Mouse (Mus musculus): ENCODE data around the gene D16Ertd472e. TPM values are rescaled to one million over a fixed set of nuclear protein-coding genes. Genes with fewer than 3 reads are reported as not detected.

Gene D16Ertd472e
- total RNA-seq, 2 experiments from 2014 or later: 26.8 to 58.5 TPM

DNA sequence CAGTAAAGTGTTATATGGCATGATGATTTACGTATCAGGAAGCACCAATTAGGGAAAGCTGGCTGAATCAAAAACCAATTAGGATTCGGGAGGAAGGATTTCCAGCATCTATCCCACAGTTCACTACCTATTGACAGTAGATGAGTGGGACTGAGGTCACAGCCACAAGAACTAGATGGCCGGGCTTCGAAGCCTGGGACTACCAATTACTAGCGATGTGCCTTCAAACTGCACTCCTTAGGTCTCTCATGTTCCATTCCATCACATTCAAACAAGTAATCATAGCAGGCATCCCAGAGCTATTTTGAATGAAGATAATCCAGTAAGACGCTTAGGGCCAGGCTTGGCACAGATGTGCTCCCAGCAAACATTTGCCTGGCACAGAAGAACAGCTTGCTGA, 2.3 kb downstream of the D16Ertd472e start:
- ATAC-seq (replicated peaks; ENCODE audit: poor library complexity, severe bottlenecking): no peak

DNA sequence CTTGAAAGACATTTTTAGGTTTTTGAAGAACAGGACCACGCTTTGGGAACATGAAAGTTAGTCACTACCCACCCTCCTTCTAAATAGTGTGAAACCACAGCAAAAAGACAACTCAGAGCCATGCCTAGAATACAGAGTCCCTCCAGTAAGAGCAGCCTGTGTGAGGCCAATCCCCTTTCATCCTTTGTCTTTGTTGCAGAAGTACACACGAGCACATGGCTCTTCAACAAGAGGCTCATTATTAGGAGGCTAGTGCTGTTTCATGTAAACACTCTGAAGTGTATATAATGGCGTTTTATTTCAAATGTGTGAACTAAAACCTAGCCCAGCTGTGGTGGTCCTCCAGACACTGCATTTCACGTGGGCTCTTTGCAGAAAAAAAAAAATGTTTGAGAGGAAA, 3.5 kb downstream of the D16Ertd472e start:
- ATAC-seq (replicated peaks; ENCODE audit: poor library complexity, severe bottlenecking): no peak

DNA sequence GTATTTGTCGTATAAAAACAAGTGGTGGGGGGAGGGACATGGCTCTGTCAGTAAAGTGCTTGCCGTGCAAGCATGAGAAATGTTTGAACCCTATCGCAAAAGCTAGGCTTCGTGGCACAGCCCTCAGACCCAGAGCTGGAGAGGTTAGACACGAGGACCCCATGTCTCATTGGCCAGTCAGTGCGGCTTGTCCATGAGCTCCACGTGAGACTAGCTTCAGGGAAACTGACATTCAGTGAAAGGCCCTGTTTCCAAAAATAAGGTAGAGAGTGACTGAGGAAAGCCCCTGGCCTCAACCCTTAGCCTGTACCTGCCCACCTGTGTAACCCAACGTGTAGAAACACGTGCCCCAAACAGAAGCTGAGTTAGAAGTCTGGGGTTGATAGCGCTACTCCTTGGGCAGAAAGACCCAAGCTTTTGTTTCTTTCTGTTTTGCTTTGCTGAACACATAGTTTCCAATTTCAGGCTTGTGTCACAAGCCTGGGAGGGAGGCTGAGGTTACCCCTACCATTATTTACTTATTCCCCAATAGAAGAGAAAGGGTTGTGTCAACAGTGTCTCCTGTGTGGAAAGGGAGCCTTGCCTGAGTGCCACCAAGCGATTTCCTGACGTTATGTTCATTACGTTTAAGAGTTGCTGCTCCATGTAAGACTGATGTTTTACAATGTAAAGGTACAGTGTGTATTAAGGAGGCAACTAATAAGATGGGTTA, 12.2 kb downstream of the D16Ertd472e start:
- peak; percentile 19 for ATAC-seq (replicated peaks; ENCODE audit: poor library complexity, severe bottlenecking)

DNA sequence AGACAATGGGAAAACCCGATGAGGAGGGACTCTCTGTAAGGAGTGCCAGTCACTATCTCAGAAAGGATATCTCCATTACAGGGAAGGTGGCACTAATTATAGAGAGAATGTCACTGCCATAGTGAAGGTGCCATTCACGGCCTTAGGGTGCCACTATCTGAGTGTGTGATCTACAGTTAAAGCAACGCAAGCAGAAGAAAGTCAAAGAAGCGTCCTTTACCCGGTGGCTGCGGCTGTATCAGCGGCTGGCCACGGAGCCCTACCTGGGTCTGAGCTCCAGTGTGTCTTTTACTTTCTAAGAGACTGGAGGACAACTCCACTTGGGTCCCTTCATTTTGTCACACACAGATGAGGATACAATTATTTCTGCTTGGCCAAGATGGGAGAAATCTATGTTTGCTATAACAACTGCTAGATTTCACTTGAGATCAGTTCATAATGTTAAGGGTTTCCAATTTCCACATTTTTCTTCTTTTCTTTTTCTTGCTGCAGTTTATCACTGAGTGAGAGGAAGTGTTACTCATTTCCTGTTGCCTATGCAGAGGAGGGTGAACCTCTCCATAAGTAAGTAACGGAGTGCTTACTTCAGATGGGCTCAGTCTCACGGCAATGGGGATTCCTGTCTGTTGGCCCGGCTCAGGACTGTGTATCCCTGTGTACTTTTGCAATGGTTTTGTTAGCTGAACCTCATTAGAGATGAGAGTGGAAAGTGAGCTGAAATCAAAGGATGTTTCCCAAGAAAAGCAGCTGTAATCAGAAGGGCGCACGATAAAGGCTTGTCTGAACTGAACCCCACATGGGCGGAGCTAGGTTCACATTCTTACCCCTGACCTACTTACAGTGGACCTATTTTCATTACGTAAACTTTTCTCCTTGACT, 13.2 kb downstream of the D16Ertd472e start:
- ATAC-seq (replicated peaks; ENCODE audit: poor library complexity, severe bottlenecking): peak; percentile 81

DNA sequence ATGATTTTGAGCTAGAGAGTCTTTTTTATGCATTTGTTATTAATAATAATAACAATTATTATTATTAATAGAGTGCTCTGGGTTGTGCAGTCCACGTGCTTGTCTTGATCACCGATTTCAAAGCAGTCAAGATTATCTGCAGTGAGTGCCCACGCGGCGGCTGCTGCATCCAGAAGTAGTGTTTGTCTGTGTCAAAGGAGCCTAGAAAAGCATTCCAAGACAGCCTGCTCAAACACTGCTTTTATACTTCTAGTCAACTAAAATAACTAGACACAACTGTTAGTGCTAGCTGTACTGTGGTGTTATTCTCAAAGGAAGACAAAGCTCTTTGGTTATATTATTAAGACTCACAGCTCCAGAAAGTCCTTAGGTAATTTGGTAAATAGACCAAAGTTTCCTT, 15.9 kb downstream of the D16Ertd472e start:
- ATAC-seq (replicated peaks; ENCODE audit: poor library complexity, severe bottlenecking): no peak

DNA sequence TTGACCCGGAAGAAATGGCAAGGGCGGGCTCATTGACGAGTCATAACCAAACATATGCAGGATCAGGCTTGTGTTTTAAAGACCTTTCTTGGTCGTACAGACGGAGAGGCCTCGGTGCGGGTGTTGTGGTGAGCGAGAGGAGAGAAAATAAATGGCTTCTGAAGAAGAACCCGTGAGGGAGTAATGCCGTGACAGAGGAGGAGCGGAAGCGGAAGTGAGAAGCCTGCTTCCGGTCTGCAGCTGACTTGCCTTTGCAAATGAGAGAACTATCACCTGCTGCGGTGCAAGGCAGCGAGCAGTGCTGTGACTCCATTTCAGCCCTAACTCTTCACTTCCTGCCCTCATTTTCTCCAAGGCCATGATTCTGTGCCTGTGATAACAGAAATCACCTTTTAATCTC, 16.4 kb downstream of the D16Ertd472e start:
- peak; percentile 55 for ATAC-seq (replicated peaks; ENCODE audit: poor library complexity, severe bottlenecking)

DNA sequence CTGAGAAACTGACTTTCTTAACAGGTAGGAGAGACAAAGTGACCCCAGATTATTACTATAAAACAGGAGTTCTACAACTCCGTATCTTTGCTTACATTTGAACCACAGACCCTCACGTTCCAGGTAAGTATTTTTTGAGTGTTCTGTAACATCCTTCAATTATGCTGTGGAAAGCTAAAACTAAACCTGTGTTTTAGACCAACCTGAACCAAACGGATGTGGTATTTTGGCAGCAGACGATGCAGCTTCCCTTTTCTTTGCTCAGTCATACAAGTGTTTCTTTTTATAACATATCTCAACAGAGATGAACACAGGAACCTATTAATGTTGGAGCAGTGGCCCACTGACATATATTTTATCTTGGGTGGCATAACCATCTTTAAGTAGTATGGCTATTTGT, 18.9 kb downstream of the D16Ertd472e start:
- ATAC-seq (replicated peaks; ENCODE audit: poor library complexity, severe bottlenecking): peak; percentile 80

DNA sequence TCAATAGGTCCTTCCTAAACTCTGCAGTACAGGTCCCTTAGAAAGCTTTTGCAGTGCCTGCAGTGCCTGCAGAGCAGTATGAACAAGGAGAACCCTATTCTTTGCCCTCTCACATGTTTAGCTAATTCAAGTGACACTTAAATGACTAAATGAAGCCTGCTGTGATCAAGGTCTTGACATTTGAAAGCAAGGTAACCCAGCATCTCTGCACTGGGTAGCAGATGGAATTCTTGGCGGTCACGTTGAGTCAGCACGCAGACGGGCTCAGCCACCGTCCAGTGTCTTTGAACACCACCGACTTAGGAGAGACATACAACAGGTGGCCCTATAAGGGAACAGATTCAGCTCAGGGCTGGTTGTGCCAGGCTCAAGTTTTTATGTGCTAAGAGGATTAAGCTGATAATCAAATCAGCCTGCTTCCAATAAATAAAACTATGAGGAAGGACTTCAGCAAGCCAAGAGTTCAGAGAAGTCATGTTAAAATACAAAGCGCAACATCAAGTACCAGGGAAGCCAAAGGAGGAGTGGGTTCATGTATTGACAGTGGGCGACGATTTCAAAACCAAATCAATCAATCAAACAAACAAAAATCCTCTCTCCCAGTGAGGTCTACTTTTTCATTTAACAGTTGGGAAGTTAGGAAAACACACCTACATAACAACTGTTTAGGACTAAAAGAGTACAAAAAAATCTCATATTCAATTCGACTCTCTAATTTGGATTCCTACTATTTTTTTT, 21.4 kb downstream of the D16Ertd472e start:
- ATAC-seq (replicated peaks; ENCODE audit: poor library complexity, severe bottlenecking): no peak

DNA sequence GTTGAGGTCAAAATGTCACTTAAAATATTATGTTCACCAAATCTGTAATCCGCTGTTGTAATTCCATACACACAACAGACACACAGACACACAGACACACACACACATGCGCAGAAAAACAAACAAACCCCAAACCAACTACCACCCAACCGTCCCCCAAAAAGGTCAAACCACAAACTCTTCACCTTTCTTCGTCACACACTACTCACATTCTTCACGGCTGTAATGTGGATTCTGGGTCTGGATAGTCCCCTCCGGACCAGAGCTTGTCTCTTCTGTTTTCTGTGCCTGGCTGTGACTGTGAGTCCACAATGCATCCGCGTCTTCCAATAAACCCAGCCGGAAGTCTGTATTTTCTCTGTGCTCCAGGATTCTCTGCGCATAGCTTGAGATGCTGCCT, 29.1 kb downstream of the D16Ertd472e start:
- no peak for ATAC-seq (replicated peaks; ENCODE audit: poor library complexity, severe bottlenecking)

DNA sequence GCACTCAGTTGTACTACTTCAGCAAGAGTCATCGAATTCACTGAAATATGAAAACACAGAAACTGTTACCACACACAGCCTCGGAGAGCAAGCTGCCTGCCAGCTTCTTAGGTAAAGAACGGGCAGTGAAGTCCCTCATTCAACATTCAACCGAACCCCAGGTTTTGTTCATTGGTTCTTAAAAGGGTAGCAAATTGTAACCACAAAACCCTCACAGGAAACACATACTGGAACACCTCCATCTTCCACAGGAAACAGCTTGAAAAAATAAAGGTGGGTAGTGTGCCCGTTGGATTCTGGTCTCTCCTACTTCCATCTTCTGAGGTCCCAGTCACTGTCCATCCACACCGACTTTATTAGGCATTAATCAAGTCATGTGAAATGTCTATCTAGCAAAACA, 30.0 kb downstream of the D16Ertd472e start:
- ATAC-seq (replicated peaks; ENCODE audit: poor library complexity, severe bottlenecking): peak; percentile 40

DNA sequence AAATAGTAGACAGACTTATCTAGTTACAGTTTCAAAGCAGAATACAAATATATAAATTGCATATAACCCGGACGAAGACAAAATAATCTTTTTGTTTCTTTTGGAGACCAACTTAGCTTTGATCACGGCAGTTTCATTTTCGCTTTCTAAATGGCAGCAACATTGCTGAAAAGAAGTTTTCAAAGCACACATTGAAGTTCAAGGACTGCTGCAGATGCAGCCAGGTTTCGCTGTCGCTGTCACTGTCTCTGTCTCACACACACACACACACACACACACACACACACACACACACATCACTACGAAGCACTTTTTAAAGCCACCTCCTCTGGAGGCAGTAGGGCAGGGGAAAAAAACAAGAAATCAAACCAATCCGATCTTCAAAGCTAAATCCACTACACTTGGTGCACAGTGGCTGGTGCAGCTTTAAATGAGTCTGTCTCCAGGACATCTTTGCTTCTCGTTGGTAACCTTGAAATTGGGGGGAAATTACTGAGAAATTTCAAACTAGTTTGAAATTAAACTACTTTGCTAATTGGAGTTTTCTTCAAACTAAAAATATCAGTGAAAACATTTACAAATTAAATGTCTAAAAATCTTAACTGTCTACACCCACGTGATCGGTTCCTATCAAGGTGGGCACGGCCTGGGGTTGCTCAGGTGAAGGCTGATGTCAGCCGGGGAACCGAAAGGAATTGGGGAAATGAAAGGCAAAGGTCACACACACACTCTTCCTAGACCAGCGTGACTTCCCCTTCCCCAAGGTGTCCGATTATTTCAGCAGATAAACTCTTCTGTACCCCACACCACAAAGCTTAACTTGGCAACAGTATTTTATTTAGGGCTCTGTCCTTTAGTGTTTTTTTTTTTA, 35.9 kb downstream of the D16Ertd472e start:
- ATAC-seq (replicated peaks; ENCODE audit: poor library complexity, severe bottlenecking): peak; percentile 81

DNA sequence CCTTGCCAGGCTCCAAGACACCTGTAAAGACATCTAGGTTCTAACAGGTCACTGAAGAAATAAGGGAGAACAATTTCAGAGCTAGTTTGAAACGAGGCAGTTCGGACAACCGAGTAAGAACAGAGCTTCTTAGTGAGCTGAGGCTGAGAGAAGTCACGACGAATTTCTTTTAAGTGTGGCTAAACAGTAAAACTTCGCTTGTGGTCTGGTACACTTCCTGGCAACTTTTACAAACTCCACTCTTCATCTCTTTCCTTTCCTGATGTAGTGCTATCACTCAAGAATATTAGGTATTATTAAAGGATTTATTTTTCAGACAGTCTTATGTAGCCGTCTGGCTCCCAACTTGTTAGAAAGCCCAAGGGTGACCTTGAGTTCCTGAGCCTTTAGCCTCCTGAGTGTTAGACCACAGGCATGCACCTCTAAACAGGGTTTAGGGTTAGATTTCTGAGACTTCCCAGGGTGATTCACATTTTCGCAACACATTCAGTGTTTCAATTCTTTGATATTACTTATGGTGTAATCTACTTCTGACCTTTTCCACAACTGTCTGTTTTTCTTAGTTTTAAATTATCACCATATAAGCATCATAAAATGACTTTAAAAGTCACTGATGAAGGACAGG, 38.6 kb downstream of the D16Ertd472e start:
- peak; percentile 38 for ATAC-seq (replicated peaks; ENCODE audit: poor library complexity, severe bottlenecking)

DNA sequence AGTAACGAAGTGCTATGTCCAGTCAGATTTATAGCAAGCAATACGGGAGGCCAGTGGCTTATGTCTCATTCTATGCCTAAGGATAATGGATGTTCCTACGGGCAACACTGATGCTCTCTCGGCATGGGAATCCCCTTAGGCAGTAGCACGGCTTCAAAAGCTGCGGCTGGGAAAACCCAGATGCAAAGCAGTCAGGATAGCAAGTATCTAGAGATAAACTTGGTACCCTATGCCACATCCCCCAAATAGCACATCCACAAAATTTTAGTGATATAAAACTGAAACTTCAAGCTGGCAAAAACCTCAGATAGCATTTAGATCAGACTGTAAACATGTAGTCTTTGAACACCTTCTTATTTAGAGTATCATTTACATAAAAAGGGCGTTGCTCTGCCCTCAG, 39.2 kb downstream of the D16Ertd472e start:
- no peak for ATAC-seq (replicated peaks; ENCODE audit: poor library complexity, severe bottlenecking)

DNA sequence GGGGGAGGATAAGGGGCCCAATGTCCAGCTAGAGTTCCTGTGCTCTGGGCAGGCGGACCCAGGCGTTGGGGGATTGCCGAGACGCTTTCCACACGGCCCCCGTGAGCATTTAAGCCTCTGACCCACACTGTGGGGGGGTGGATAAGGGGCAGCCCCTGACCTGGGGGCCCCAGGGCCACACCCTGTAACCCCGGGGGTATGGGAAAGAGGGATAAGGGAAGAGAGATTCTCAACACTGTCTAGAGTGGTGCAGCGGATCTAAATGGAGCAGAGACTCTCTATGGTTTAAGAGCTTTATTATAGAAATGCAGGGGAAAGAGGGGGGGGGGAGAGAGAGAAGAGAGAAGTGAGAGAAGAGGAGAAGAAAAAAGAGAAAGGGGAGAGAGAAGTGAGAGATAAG, 42.0 kb downstream of the D16Ertd472e start:
- ATAC-seq (replicated peaks; ENCODE audit: poor library complexity, severe bottlenecking): no peak

DNA sequence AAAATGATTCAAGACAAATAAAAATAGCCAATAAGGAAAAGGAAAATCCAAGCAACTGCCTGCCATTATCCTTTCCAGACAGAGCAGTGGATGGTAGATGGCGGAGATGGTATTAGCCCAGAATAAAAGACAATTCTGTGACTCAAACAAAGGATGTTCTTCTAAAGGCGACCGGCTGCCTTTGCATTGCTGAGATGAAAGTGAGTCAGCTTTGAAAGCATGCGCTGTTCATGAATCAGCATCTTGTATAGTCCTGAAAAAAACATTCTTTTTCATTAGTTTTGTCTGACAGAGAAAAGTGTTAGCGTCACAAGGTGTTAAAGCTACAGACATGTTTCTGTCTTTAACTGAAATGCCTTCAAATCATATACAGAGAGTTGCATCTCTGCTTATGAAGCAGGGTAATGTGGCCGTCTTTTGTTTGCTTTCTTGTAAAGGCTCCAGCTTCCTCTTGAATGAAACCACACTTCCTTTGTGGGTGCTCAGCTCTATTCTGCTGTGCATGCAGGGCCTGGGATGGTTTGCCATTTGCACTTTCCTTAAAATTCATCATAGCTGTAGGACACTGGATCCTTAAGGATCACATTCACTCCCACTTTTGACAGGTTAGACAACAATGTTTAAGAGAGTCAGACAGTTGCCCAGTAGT, 44.4 kb downstream of the D16Ertd472e start:
- ATAC-seq (replicated peaks; ENCODE audit: poor library complexity, severe bottlenecking): peak; percentile 66

DNA sequence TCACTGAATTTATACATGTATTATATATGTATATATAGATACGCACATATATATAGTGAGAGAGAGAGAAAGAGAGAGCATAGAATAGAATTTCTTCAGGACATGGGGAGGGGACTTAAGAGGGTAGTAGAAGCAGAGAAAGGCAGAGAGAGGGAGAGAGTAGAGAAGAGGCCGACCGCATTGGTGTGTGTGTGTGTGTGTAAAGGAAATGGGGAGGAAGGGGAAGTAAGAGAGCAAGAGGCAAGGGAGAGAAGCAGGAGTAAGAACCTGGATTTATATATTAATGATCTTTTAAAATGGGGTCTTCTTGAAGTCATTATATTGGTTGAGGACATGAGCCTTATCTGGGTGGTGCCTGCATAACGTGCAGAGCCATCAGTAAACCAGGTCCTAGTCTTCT, 53.5 kb downstream of the D16Ertd472e start:
- peak; percentile 87 for ATAC-seq (replicated peaks; ENCODE audit: poor library complexity, severe bottlenecking)

DNA sequence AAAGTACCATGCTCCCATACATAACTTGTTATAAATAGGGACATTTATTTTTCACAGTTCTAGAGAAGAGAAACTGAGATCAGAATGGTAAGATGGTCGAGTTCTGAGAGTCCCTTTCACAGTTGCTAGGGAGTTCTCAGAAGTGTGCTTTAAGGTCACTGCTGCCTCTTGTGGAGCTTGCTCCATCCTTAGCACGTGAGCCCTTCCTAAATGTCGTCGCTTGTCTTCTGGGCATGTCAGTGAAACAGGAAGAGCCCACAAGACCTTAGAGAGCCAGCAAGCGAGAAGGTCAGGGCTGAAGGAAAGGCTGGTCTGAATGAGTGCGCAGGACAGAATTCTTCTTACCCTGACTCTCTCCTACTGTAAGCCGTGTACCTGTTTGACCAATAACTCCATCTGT, 57.8 kb downstream of the D16Ertd472e start:
- peak; percentile 73 for ATAC-seq (replicated peaks; ENCODE audit: poor library complexity, severe bottlenecking)

DNA sequence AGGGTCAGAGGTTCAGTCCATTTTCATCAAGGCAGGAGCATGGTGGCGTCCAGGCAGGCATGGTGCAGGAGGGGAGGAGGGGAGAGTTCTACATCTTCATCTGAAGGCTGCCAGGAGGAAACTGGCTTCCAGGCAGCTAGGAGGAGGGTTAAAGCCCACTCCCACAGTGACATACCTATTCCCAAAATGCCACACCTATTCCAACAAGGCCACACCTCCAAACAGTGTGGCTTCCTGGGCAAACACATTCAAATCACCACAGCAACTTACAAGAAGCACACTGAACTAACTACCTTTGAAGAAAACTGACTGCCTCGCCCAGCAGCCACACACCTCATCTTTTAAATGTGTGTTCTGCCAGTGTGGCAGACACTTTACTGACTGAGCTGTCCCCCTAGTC, 59.3 kb downstream of the D16Ertd472e start:
- no peak for ATAC-seq (replicated peaks; ENCODE audit: poor library complexity, severe bottlenecking)

DNA sequence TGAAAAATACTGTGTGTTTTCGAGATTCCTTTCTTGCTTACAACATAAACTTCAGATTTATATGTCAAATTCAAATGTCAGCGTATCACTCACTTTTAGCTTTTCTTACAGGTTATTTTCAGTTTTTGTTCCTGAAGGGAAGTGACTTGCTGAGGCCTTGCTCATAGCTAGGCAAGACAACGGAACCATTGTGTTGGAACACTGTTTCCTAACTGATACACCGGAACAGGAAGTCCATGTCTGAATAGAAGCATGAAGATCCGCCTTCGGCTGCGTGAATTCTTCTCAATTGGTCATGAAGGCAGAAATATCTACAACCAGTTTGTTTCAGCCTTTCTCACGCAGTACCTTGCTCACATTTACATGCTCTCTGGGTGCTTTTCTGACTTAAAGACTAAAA, 65.0 kb downstream of the D16Ertd472e start:
- ATAC-seq (replicated peaks; ENCODE audit: poor library complexity, severe bottlenecking): peak; percentile 88
